Mouse (Mus musculus) gastrocnemius, postnatal 14 days (tissue): ENCODE results near the gene Rarb. TPM values are rescaled to one million over a fixed set of nuclear protein-coding genes. Genes with fewer than 3 reads are reported as not detected.

ENCODE experiments used
- DNase-seq: peaks from one replicate; pipeline ENCODE4 v3.0.0; 2021; ENCODE audit warnings: mixed read lengths
- intact Hi-C: fragments of 180-260 bp; cut with DNase I; formaldehyde crosslinking; loops from one replicate; pipeline ENCODE4 v1.15.1; 2025; ENCODE audit warnings: low total_unique reads
- total RNA-seq, 2 experiments: library from RNA; stranded (reverse); gene quantifications; 2 replicates each; pipeline ENCODE4 v1.2.3; 2021

The Rarb gene
- total RNA-seq, 2 experiments from 2014 or later, result 4.9 to 8.0 TPM

- intact Hi-C loops, result no loop called here
- DNase-seq, result no peak
These were observed 80.4 kb downstream of the Rarb start for GRCm38 (mm10) chr14:16738538-16738937.

GRCm38 (mm10) chr14:16737781-16738180 lies 81.2 kb downstream of the Rarb start:
- no peak for DNase-seq
- intact Hi-C loops, result no loop called here

- intact Hi-C loops, result no loop called here
- DNase-seq, result no peak
These were observed 83.5 kb downstream of the Rarb start for GRCm38 (mm10) chr14:16735331-16736012.

GRCm38 (mm10) chr14:16733595-16734298 lies 85.2 kb downstream of the Rarb start:
- intact Hi-C loops, result no loop called here
- DNase-seq, result no peak

- no peak for DNase-seq
- intact Hi-C loops, result no loop called here
These were observed 86.9 kb downstream of the Rarb start for GRCm38 (mm10) chr14:16732054-16732453.

- intact Hi-C loops, result no loop called here
- DNase-seq, result no peak
These were observed 90.6 kb downstream of the Rarb start for GRCm38 (mm10) chr14:16728175-16728838.

- DNase-seq, result no peak
- intact Hi-C loops, result no loop called here
These were observed 95.0 kb downstream of the Rarb start for GRCm38 (mm10) chr14:16723991-16724390.

- DNase-seq, result no peak
- intact Hi-C loops, result no loop called here
These were observed 101.1 kb downstream of the Rarb start for GRCm38 (mm10) chr14:16717821-16718220.

GRCm38 (mm10) chr14:16714344-16714955 lies 104.5 kb downstream of the Rarb start:
- no peak for DNase-seq
- intact Hi-C loops, result no loop called here

GRCm38 (mm10) chr14:16713773-16714172 lies 105.2 kb downstream of the Rarb start:
- DNase-seq, result no peak
- intact Hi-C loops, result no loop called here

- DNase-seq, result no peak
- intact Hi-C loops, result no loop called here
These were observed 119.7 kb downstream of the Rarb start for GRCm38 (mm10) chr14:16699228-16699627.

GRCm38 (mm10) chr14:16695453-16696120 lies 123.4 kb downstream of the Rarb start:
- intact Hi-C loops, result no loop called here
- DNase-seq, result no peak

- DNase-seq, result no peak
- intact Hi-C loops, result no loop called here
These were observed 140.6 kb downstream of the Rarb start for GRCm38 (mm10) chr14:16678335-16678734.

- DNase-seq, result no peak
- intact Hi-C loops, result no loop called here
These were observed 141.9 kb downstream of the Rarb start for GRCm38 (mm10) chr14:16677081-16677480.

- DNase-seq, result no peak
These were observed 148.4 kb downstream of the Rarb start for GRCm38 (mm10) chr14:16670571-16670970.

GRCm38 (mm10) chr14:16639153-16639943 lies 179.6 kb downstream of the Rarb start:
- intact Hi-C loops, result no loop called here
- peak; percentile 14 for DNase-seq

More at GRCm38 (mm10) chr14:16670571-16670970, 148.4 kb downstream of the Rarb start:
- intact Hi-C loops, result no loop called here

GRCm38 (mm10) chr14:16613975-16614374 lies 205.0 kb downstream of the Rarb start:
- DNase-seq, result no peak
- intact Hi-C loops, result no loop called here

- intact Hi-C loops, result no loop called here
- DNase-seq, result no peak
These were observed 213.5 kb downstream of the Rarb start for GRCm38 (mm10) chr14:16605480-16605879.

- intact Hi-C loops, result no loop called here
- DNase-seq, result no peak
These were observed 214.4 kb downstream of the Rarb start for GRCm38 (mm10) chr14:16604469-16605064.
